Mouse (Mus musculus) testis, postnatal 14 days (tissue): ENCODE results near the gene Rbbp5.
"Not testable (repeated sequence)": the region's sequence is repeated elsewhere in the genome, so short reads cannot be mapped to it uniquely, and the experiment has no call there.

ENCODE experiments used
- DNase-seq: peaks from one replicate; pipeline ENCODE4 v3.0.0; 2021; ENCODE audit warnings: low spot score

The Rbbp5 gene

DNA sequence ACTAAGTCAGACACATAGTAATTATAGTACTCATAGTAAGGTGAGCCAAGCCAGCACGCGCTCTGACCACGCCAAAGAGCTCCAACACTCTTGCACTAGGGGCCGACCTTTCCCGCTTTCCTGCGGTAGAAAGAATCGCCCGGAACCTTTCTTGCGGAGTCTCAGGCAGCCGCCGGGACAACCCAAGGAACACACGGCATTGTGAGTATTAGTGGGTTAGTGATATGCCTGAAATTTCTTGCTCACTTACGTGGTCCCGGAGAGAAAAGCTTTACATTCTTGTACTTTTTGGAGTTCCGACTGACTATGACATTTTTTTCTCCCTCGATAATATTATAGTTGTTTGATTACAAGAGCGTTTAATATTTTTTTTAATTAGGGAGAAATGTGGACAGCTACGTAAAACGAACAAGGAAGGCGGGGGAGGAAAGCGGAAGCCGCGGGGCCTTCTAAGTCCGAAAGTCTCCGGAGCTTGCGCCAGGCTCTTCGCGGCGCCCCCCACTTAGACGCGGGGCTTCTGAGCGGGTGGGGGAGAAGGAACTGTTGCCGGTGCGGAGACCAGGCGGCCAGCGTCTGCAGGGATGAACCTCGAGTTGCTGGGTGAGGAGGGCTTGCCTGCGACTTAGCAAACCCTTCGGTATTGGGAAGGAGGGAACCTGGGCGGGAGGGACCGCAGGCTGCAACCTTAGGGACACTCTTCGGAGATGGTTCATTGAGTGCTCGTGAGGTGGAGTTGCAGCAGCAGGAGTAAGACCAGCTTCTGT is at the start of gene Rbbp5:
Gene Rbbp5, plus strand, starts transcription at position 438 of the 764 bp plus-strand sequence.
- DNase-seq, result peak; percentile 89

- DNase-seq, result no peak
Observed at GRCm38 (mm10) chr1:132430818-132431217, 46.3 kb upstream of the Rbbp5 start.

DNA sequence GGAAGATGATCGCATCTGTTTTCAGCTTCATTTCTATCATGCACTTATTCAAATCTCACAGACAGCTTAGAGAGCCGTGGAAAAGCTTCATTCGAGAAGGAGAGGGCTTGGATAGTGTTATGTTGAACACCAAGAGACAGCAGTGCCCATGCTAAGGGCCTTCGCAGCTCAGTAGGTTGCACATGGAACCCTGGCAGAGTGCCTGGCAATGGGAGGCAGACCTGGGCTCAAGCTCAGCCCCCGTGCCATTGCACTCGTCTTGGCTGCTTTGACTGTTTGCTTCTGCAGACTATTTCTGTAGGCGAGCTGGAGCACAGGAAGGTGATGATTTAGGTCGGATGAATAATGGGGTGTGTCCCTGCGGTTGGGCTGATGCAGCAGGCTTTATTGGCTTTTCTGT is 45.4 kb upstream of the Rbbp5 start:
- DNase-seq, result no peak

DNA sequence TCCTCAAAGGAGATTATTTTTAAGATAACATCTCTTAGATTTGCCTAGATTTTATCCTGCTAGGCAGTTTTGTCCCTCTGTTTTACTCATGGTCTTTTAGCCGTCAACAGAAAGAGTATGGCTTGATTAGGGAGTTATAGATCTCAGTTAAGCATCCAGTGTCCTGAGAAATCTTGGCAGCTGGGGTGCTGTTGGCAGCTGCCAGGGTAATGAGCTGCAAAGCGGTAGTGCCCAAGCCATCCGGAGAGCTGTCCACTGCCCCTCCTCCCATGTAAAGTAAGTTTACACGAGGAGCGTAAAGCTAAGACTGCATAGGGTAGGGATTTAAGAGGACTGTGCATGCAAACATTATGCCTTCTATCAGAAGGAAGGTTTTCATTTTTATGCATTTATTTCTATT is 43.8 kb upstream of the Rbbp5 start:
- DNase-seq, result no peak

DNA sequence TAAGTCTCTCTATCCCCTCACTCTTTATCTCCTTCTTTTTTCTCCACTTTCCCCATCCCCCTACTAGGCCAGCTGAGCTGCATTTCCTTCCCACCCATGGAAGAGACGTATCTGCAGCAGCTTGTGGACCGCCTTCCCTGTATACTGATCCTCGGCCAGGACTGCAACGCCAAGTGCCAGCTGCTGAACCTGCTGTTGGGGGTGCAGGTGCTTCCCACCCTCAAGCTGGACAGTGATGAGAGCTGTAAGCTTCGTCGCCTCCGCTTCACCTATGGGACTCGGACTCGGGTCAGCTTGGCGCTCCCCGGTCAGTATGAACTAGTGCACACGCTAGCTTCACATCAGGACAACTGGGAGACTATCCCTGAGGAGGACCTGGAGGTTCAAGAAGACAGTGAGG is 43.1 kb upstream of the Rbbp5 start:
- DNase-seq, result no peak

DNA sequence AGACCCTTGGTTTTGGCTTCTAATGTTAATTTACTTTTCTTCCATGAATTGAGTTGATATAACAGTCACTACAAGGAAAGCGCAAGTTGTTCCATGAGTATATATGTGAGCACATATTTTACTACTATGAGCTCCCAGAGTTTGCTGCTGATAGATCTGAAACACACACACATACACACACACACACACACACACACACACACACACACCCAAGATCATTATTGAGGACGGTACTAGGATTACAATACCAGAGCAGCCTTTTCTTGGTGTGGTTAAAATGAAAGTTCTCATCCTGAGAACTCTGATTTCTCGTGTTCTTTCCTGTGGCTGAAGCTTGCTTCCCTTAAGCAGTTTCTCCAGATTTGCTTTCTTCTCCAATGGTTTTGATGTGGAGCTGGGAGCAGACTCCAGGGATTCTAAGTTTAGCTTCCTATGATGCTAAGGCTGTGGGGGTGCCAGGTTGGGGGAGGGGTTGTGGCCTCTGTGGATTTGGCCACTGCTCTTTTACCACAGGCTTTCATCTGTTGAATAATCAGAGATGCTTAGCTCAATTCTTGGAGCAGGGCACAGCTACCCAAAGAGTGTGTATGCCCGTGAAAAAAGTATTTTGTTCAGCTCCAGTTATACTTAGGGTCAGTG is 40.7 kb upstream of the Rbbp5 start:
- no peak for DNase-seq

DNA sequence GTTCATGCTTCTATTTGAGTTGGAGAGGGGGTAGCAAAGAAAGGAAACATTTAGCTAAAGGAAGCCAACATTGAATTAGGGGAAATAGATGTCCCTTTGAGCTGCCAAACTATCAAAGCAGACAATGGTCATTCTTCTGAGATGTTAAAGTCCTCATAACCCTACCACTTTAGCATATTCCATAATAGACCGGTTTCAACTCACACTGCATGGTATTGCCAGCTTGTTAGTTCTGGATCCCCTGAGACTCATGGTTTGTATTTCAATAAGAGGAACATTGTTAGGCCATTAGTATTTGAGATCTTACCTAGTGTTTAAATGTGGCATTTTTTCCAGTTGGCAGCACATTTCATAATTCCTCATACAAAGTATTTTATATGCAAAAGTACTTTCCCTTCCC is 40.2 kb upstream of the Rbbp5 start:
- DNase-seq, result no peak

DNA sequence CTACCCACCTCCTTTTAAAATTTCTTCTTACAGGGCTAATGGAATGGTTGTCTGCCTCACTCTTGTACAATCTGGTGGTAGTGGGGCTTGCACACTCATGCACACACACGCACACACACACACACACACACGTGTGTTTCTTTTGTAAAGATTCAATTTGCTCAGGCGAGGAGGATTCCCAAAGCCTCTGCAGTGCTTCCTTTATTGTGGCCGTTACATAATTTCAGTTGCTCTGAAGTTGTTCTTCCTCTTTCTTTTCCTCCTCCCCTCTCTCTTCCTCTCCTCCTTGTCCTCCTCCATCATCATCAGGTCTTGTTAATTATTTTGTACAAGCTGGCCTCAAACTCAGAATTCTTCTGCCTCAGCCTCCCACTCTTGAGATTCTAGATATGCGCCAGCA is 39.8 kb upstream of the Rbbp5 start:
- no peak for DNase-seq

- DNase-seq, result no peak
Observed at GRCm38 (mm10) chr1:132440896-132441435, 36.2 kb upstream of the Rbbp5 start.

GRCm38 (mm10) chr1:132449742-132450141 is 27.4 kb upstream of the Rbbp5 start:
- DNase-seq, result no peak

- DNase-seq, result no peak
Observed at GRCm38 (mm10) chr1:132464651-132465050, 12.5 kb upstream of the Rbbp5 start.

- DNase-seq, result no peak
Observed at GRCm38 (mm10) chr1:132468926-132469325, 8.2 kb upstream of the Rbbp5 start.

GRCm38 (mm10) chr1:132469519-132469918 is 7.6 kb upstream of the Rbbp5 start:
- DNase-seq, result no peak

DNA sequence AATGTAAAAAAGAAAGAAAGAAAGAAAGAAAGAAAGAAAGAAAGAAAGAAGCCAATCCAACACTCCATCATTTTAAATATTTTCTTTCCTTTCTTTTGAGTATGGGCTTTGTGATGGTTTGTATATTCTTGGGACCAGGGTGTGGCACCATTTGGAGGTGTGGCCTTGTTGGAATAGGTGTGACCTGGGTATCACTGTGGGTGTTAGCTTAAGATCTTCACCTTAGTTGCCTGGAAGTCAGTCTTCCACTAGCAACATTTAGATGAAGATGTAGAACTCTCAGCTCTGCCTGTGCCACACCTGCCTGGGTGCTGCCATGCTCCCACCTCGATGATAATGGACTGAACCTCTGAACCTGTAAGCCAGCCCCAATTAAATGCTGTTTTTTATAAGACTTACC is 7.1 kb upstream of the Rbbp5 start:
- not testable (repeated sequence) for DNase-seq

DNA sequence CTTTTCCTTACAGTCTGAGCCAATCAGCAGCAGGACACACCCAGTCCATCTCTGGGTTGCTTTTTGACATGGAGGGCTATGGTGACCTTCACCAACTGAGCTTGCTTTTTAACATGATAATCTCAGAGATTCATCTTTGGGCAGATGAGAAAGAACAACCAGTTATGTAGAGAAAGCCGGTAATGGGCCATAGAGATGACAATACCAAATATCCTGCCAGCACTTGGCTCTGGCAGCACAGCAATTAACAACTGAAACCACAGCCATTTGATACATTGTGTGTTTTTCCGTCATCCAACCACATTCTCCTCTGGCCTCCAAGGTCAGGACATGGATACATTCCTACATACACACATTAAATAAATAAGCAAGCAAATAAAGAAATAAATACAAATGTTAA is 6.1 kb upstream of the Rbbp5 start:
- peak; percentile 47 for DNase-seq

DNA sequence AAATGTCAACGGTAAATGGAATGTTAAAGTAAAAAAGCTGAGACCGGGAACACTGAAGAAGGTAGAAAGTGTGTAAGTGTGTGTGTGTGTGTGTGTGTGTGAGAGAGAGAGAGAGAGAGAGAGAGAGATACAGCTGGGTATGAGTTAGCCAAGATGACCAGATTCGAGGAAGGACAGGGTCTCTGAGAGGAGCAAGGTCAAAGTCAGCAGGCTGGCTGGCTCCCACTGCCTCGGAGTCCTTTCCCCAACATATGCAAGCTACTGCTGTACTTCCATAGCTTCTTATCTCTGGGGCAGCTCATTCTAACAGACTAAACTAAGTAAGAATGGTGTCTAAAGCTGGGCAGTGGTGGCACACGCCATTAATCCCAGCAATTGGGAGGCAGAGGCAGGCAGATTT is 5.7 kb upstream of the Rbbp5 start:
- DNase-seq, result no peak

- no peak for DNase-seq
Observed at GRCm38 (mm10) chr1:132472537-132472936, 4.6 kb upstream of the Rbbp5 start.

- no peak for DNase-seq
Observed at GRCm38 (mm10) chr1:132474496-132474895, 2.7 kb upstream of the Rbbp5 start.

DNA sequence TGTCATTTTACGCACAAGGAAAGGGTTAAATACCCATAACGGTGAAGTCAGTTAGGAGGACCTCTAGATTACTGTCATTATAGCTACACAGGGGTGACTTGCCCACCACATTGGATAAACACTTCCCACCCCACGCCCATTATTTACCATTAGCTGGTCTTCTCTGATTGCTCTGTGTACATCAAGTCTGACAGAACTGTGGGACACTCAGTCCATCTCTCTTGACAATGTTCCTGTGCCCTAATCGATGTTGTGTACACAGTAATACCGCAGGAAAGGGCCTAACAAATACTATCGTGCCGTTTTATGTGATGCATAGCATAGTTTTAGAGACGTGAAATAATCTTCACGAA is 614 bp upstream of the Rbbp5 start:
- DNase-seq, result no peak

DNA sequence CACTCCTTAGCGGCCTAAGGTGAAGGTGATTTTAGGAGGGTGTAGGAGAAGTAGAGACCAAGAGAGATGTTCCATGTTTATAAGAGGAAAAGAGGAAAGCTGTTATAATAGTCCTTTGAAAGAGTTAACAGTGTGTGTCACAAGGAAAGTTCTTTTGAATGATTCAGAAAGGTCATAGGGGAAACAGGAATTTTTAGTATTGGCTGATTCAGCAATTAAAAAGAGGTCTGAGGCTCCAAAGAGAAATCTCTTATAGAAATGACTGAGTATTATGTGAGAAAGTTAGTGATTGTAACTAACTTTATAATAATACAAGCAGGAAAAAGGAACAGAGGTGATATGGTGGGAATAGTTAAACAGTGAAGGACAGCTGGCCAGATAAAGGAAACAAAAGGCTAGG is 2.3 kb downstream of the Rbbp5 start:
- no peak for DNase-seq

DNA sequence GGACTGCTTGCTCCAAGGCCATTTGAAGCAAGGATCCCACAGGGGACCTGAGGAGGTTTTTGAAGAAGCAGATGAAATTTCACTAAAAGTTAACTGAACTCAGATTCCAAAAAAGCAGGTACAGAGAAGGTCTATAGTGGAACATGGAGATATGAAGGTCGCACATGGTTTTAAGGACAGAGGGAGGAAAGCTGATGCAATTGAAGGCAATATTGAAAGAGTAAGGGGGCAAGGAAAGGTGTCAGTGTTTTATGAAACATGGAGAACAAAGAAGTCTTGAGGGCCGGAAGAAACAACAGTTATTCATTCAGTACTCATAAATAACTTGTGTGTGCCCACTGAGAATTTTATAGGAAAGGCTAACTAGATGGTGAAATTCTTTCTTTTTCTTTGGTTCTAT is 4.5 kb downstream of the Rbbp5 start:
- no peak for DNase-seq

GRCm38 (mm10) chr1:132483234-132483633 is 6.1 kb downstream of the Rbbp5 start:
- no peak for DNase-seq

GRCm38 (mm10) chr1:132483759-132484158 is 6.6 kb downstream of the Rbbp5 start:
- DNase-seq, result no peak

- DNase-seq, result no peak
Observed at GRCm38 (mm10) chr1:132500535-132500934, 23.4 kb downstream of the Rbbp5 start.
